Mouse (Mus musculus): Measurements from ENCODE around the gene P2ry14. TPM values are rescaled to one million over a fixed set of nuclear protein-coding genes. Genes with fewer than 3 reads are reported as not detected.

The P2ry14 gene
- polyA plus RNA-seq, 1 experiment from 2014 or later = 1.5 TPM

DNA sequence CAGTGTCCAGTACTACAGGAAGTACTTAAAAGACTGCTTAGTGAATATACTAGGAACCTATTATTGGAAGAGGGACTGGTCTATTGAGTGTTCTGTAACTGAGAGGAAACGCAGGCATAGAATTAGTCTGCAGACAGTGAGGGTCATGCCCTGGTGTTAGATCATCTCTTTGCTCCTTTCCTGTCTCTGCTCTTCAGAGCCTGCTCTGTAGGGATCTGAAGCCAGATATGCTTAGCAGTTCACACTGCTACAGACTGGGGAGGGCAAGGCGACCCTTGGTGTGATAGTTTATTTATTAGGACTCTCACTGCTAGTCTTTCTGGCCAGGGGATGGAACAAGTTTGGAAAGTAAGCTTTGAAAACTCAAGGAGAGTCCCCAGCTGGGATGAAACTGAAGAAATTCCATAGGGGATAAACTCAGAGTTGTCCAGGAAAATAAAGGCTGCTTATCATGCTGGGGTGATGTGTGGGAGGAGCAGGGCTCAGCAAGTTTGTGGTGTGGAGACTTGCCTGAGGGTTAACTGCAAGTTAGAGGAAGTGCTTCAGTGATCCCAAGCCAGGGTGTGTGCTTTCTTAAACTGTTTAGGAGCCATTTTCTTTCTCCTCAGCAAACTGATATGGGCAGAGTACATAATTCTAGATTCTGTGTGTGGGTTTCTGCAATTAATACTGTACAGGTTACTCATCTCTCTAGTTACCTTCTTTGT is 16.7 kb upstream of the P2ry14 start:
- H3K4me3 ChIP-seq = no peak overlapping the region
- H3K4me1 ChIP-seq = no peaks in the 10 kb centered on the region
- ATAC-seq (ENCODE audit: low FRiP score) = no peak
- WGBS = 67% methylated on average over 2 of the region's 2 CpGs
- no peaks in the 10 kb centered on the region for H3K36me3 ChIP-seq
- no peak overlapping the region for H3K9ac ChIP-seq
- no peaks in the 10 kb centered on the region for H3K27me3 ChIP-seq
- no peak overlapping the region for H3K4me2 ChIP-seq (replicated peaks)
- no peaks in the 10 kb centered on the region for H3K9me3 ChIP-seq (replicated peaks)
- H3K27ac ChIP-seq = no peak overlapping the region

DNA sequence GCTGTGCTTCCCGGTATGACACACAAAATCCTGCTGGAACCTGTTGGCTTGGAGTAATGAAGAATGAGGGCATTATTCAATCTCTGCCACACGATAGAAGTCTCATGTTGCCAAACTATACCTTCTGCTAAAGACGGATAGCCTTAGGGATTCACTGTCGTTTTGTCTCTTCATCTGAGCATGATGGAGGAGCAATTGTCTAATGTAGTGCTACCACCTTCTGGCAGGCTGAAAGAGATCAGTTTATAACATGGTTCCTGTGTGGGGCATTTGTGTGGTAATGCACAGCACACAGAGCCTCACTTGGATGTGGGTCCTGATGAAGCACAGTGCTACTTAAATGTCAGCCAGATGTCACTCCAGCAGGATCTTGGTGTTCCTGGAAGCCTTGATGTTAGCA is 15.8 kb upstream of the P2ry14 start:
- Histone ChIP-seq H3K4me3 (no peak overlapping the region), H3K27ac (no peak overlapping the region), H3K36me3 (no peaks in the 10 kb centered on the region), H3K27me3 (no peaks in the 10 kb centered on the region), H3K4me1 (no peaks in the 10 kb centered on the region), H3K9ac (no peak overlapping the region), H3K4me2 (replicated peaks) (no peak overlapping the region), H3K9me3 (replicated peaks) (no peaks in the 10 kb centered on the region)
- no peak for ATAC-seq (ENCODE audit: low FRiP score)
- WGBS = 72% methylated on average over 4 of the region's 4 CpGs

- no peaks in the 10 kb centered on the region for H3K36me3 ChIP-seq
- H3K4me3 ChIP-seq = no peak overlapping the region
- no peak overlapping the region for H3K4me2 ChIP-seq (replicated peaks)
- H3K9me3 ChIP-seq (replicated peaks) = no peaks in the 10 kb centered on the region
- 90% methylated on average over 6 of the region's 6 CpGs for WGBS
- H3K27me3 ChIP-seq = no peaks in the 10 kb centered on the region
- no peak overlapping the region for H3K9ac ChIP-seq
- ATAC-seq (ENCODE audit: low FRiP score) = no peak
- no peaks in the 10 kb centered on the region for H3K4me1 ChIP-seq
- H3K27ac ChIP-seq = no peak overlapping the region
These were observed 15.1 kb upstream of the P2ry14 start for GRCm38 (mm10) chr3:59168476-59168875.

DNA sequence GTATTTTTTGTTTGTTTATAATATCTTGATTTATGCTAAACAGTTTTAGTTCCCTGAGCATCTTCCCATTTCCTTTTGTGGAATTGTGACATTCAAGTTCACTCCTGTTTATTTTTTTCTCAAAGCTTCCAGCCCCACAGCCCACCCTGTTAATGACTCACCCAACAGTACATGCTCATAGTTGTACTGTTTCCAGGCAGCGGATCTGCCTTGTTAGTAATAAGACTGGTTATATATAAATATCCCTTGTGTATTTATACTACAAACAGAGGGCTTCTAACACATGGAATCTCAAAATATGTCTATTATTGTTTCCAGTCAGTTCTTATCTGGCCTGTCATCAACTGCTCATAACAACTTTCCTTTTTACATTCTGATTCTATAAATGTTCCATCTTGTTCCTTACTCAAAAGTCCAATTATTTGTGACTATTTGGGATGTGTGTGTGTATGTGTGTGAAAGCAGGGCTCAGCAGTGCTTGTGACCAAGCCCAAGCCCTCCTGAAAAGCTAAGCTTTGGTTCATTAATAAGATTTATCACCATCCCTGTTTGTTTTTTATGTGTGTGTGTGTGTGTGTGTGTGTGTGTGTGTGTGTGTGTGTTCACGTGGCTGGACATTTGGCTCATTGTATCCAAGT is 14.1 kb upstream of the P2ry14 start:
- Histone ChIP-seq H3K4me1 (no peaks in the 10 kb centered on the region), H3K27ac (no peak overlapping the region), H3K9ac (no peak overlapping the region), H3K36me3 (no peaks in the 10 kb centered on the region), H3K4me2 (replicated peaks) (no peak overlapping the region), H3K9me3 (replicated peaks) (no peaks in the 10 kb centered on the region), H3K27me3 (no peaks in the 10 kb centered on the region), H3K4me3 (no peak overlapping the region)
- 87% methylated on average over 2 of the region's 2 CpGs for WGBS
- no peak for ATAC-seq (ENCODE audit: low FRiP score)

- Histone ChIP-seq H3K36me3 (no peaks in the 10 kb centered on the region), H3K27me3 (no peaks in the 10 kb centered on the region), H3K4me2 (replicated peaks) (no peak overlapping the region), H3K27ac (no peak overlapping the region), H3K4me3 (no peak overlapping the region), H3K4me1 (no peaks in the 10 kb centered on the region), H3K9ac (no peak overlapping the region), H3K9me3 (replicated peaks) (no peaks in the 10 kb centered on the region)
- WGBS = 96% methylated on average over 1 of the region's 1 CpGs
- no peak for ATAC-seq (ENCODE audit: low FRiP score)
These were observed 7.0 kb upstream of the P2ry14 start for GRCm38 (mm10) chr3:59160465-59160864.

DNA sequence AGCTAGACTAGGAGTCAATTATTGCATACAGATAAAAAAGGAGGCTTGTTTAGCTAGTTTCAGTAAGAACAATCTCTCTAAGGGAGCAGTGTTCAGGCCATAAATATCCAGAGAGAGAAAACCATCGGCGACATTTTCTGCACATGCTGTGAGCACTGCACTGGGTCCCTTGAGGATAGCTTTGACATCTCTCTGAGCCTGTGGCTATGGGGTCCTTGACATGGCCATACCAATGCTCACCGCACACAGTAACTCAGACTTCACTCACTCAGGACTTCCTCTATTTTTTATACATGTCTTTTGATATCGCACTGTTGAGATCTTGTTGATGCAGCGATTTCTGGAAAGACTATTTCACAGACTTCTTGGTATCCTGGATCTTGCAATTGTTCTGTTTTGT is 3.6 kb upstream of the P2ry14 start:
- Histone ChIP-seq H3K4me3 (no peak overlapping the region), H3K9me3 (replicated peaks) (no peaks in the 10 kb centered on the region), H3K27me3 (no peaks in the 10 kb centered on the region), H3K4me1 (no peaks in the 10 kb centered on the region), H3K27ac (no peak overlapping the region), H3K4me2 (replicated peaks) (no peak overlapping the region), H3K9ac (no peak overlapping the region), H3K36me3 (no peaks in the 10 kb centered on the region)
- ATAC-seq (ENCODE audit: low FRiP score) = no peak
- WGBS = 92% methylated on average over 5 of the region's 5 CpGs

DNA sequence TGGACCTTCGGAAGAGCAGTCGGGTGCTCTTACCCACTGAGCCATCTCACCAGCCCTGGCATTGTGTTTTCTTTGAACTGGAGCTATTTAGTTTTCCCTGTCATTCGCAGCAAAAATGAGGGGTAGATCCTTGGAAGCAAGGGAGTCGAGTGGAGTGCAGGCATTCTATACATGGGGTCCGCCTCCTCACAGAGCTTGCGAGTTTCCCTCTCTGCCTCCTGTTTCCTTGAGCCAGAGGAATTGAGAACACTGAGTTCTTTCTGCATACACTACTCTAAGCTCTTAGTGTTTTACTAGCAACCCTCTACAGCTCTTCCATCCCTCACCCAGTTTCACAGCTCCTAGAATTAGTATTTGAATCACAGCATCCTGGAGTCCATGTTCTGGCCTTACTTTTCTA is 2.0 kb upstream of the P2ry14 start:
- Histone ChIP-seq H3K9me3 (replicated peaks) (no peaks in the 10 kb centered on the region), H3K4me2 (replicated peaks) (no peak overlapping the region), H3K27ac (no peak overlapping the region), H3K4me1 (no peaks in the 10 kb centered on the region), H3K27me3 (no peaks in the 10 kb centered on the region), H3K4me3 (no peak overlapping the region), H3K9ac (no peak overlapping the region), H3K36me3 (no peaks in the 10 kb centered on the region)
- ATAC-seq (ENCODE audit: low FRiP score) = no peak
- WGBS = 93% methylated on average over 6 of the region's 6 CpGs

- WGBS = 87% methylated on average over 2 of the region's 2 CpGs
These were observed 1.5 kb upstream of the P2ry14 start for GRCm38 (mm10) chr3:59154888-59155287.

GRCm38 (mm10) chr3:59150624-59151023 is 2.8 kb downstream of the P2ry14 start:
- no peak for ATAC-seq (ENCODE audit: low FRiP score)
- WGBS = 99% methylated on average over 2 of the region's 2 CpGs

More at GRCm38 (mm10) chr3:59154888-59155287, 1.5 kb upstream of the P2ry14 start:
- Histone ChIP-seq H3K27me3 (no peaks in the 10 kb centered on the region), H3K36me3 (no peaks in the 10 kb centered on the region), H3K27ac (no peak overlapping the region), H3K4me1 (no peaks in the 10 kb centered on the region), H3K9ac (no peak overlapping the region), H3K4me2 (replicated peaks) (no peak overlapping the region), H3K9me3 (replicated peaks) (no peaks in the 10 kb centered on the region), H3K4me3 (no peak overlapping the region)
- ATAC-seq (ENCODE audit: low FRiP score) = no peak

GRCm38 (mm10) chr3:59149646-59150045 is 3.8 kb downstream of the P2ry14 start:
- Histone ChIP-seq H3K9me3 (replicated peaks) (no peaks in the 10 kb centered on the region), H3K27ac (no peak overlapping the region), H3K4me2 (replicated peaks) (no peak overlapping the region), H3K4me3 (no peak overlapping the region), H3K36me3 (no peaks in the 10 kb centered on the region), H3K4me1 (no peaks in the 10 kb centered on the region), H3K27me3 (no peaks in the 10 kb centered on the region), H3K9ac (no peak overlapping the region)
- ATAC-seq (ENCODE audit: low FRiP score) = no peak

More at GRCm38 (mm10) chr3:59150624-59151023, 2.8 kb downstream of the P2ry14 start:
- no peak overlapping the region for H3K27ac ChIP-seq
- no peak overlapping the region for H3K4me3 ChIP-seq
- no peaks in the 10 kb centered on the region for H3K4me1 ChIP-seq
- H3K36me3 ChIP-seq = no peaks in the 10 kb centered on the region
- no peaks in the 10 kb centered on the region for H3K27me3 ChIP-seq
- H3K9ac ChIP-seq = no peak overlapping the region
- H3K9me3 ChIP-seq (replicated peaks) = no peaks in the 10 kb centered on the region
- H3K4me2 ChIP-seq (replicated peaks) = no peak overlapping the region

- Histone ChIP-seq H3K9ac (no peak overlapping the region), H3K9me3 (replicated peaks) (no peaks in the 10 kb centered on the region), H3K4me1 (no peaks in the 10 kb centered on the region), H3K27me3 (no peaks in the 10 kb centered on the region), H3K4me2 (replicated peaks) (no peak overlapping the region), H3K36me3 (no peaks in the 10 kb centered on the region), H3K4me3 (no peak overlapping the region), H3K27ac (no peak overlapping the region)
- no peak for ATAC-seq (ENCODE audit: low FRiP score)
- WGBS = 80% methylated on average over 5 of the region's 5 CpGs
These were observed 8.2 kb downstream of the P2ry14 start for GRCm38 (mm10) chr3:59145194-59145593.

- H3K4me2 ChIP-seq (replicated peaks) = no peak overlapping the region
- no peaks in the 10 kb centered on the region for H3K36me3 ChIP-seq
- no peak overlapping the region for H3K4me3 ChIP-seq
- WGBS = 80% methylated on average over 8 of the region's 8 CpGs
- no peak overlapping the region for H3K9ac ChIP-seq
- ATAC-seq (ENCODE audit: low FRiP score) = no peak
- H3K27me3 ChIP-seq = no peaks in the 10 kb centered on the region
- no peaks in the 10 kb centered on the region for H3K4me1 ChIP-seq
- H3K9me3 ChIP-seq (replicated peaks) = no peaks in the 10 kb centered on the region
- no peak overlapping the region for H3K27ac ChIP-seq
These were observed 11.7 kb downstream of the P2ry14 start for GRCm38 (mm10) chr3:59141507-59142305.
